Mouse (Mus musculus) heart, postnatal 0 days (tissue): ENCODE results near the gene Hmcn2. TPM values are rescaled to one million over a fixed set of nuclear protein-coding genes. Genes with fewer than 3 reads are reported as not detected.

Experiments used
- ATAC-seq: fragments of 200-750 bp; cut with Nextera tagmentation; 2 replicates; pipeline ENCODE4 v1.8.0; 2017; ENCODE audit warnings: low read depth, moderate number of reproducible peaks, moderate library complexity; ENCODE audit not compliant: insufficient read depth
- DNase-seq: peaks from one replicate; pipeline ENCODE4 v3.0.0-alpha.2; 2016; ENCODE audit warnings: low spot score
- H3K27ac ChIP-seq: fragments of 300-500 bp; sonication (generic); 2 replicates; pipeline ENCODE4 v1.5.1; 2014; ENCODE audit warnings: low read depth, mild to moderate bottlenecking
- H3K27me3 ChIP-seq: fragments of 300-500 bp; sonication (generic); 2 replicates; pipeline ENCODE4 v1.6.1; 2014; ENCODE audit warnings: low read length, mixed read lengths; ENCODE audit not compliant: control insufficient read depth, insufficient read depth
- H3K36me3 ChIP-seq: fragments of 300-500 bp; sonication (generic); replicated peaks from 2 replicates; pipeline ENCODE4 v1.6.1; 2014; ENCODE audit warnings: low read length, mixed read lengths; ENCODE audit not compliant: control insufficient read depth, insufficient read depth
- H3K4me1 ChIP-seq: fragments of 300-500 bp; sonication (generic); 2 replicates; pipeline ENCODE4 v1.6.1; 2014; ENCODE audit warnings: antibody characterized with exemption; ENCODE audit not compliant: control insufficient read depth, insufficient read depth
- H3K4me2 ChIP-seq: fragments of 300-500 bp; sonication (generic); 2 replicates; pipeline ENCODE4 v1.6.1; 2014; ENCODE audit warnings: low read depth, mild to moderate bottlenecking, low read length, moderate library complexity
- H3K4me3 ChIP-seq: fragments of 300-500 bp; sonication (generic); 2 replicates; pipeline ENCODE4 v1.5.1; 2014; ENCODE audit warnings: low read depth, low read length
- H3K9ac ChIP-seq: fragments of 300-500 bp; sonication (generic); replicated peaks from 2 replicates; pipeline ENCODE4 v1.6.1; 2014; ENCODE audit warnings: low read depth, low read length, mixed read lengths
- H3K9me3 ChIP-seq: fragments of 300-500 bp; sonication (generic); replicated peaks from 2 replicates; pipeline ENCODE4 v1.6.1; 2016; ENCODE audit warnings: low read length; ENCODE audit not compliant: control insufficient read depth
- CTCF ChIP-seq: IDR thresholded peaks from 2 replicates; pipeline ENCODE4 v1.5.1; 2016; ENCODE audit warnings: antibody characterized with exemption, control low read depth, low read depth
- EP300 ChIP-seq: IDR thresholded peaks from 2 replicates; pipeline ENCODE4 v1.6.1; 2016; ENCODE audit warnings: antibody characterized with exemption, low read depth
- WGBS: fragments of 180-500 bp; shearing (Covaris S2); extraction: QIAGEN DNeasy Blood & Tissue Kit; methylation state at CpG from one replicate; pipeline ENCODE4 v1.1.7; 2014; 5-methylcytosine and 5-hydroxymethylcytosine counted together
- polyA plus RNA-seq: library from polyadenylated mRNA; unstranded; fragments of >200 nt; fragmentation: Nextera tagmentation; extraction: Ambion mirVana; gene quantifications from 2 replicates; pipeline ENCODE4 v1.2.1, GENCODE M21; 2015
- total RNA-seq: library from RNA; depleted of rRNA; stranded (reverse); fragments of >200 nt; gene quantifications from 2 replicates; pipeline ENCODE4 v1.2.3, GENCODE M21; 2014; ENCODE audit warnings: low replicate concordance; rRNA removed

Gene Hmcn2
- 0.35 and 3.1 TPM in 2 replicates for total RNA-seq
- polyA plus RNA-seq: 0.67 and 0.77 TPM in 2 replicates

DNA sequence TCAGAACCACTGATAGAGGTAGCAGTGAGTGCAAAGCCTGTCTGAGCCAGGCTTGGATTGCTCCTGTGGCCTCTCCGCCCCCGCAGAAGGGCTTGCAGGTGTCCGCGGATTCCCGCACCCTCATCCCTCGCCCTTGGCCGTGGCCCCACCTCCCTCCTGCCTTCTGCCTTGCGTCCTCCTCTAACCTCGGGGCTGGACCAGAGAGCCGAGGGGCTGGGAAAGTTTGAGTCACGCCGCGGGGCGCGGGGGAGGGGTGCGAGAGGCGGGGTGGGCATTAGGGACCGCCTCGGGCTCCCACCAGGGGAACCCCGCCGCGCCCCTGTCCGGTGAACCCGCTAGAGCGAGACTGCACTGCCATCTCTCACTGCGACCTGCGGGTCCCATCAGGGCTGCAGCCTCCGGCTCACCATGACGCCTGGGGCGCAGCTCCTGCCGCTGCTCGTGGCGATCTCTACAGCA, at the start of gene Hmcn2:
Gene Hmcn2, plus strand, starts transcription at position 409 of the 459 bp plus-strand sequence.
- no peak for TF ChIP-seq EP300
- Histone ChIP-seq H3K27ac (no peak within 1 kb of the TSS), H3K36me3 (no peaks in the 10 kb centered on the region), H3K27me3 (peaks cover 49% of the 10 kb centered on the region), H3K4me1 (no peaks in the 10 kb centered on the region), H3K9me3 (no peaks in the 10 kb centered on the region), H3K4me3 (peak within 1 kb of the TSS; percentile 24), H3K4me2 (peak within 1 kb of the TSS; percentile 49), H3K9ac (no peak within 1 kb of the TSS)
- 2% methylated on average over 32 of the region's 33 CpGs for WGBS
- DNase-seq (no peak), ATAC-seq (no peak)

- ATAC-seq (no peak), DNase-seq (no peak)
- Histone ChIP-seq H3K9me3 (no peaks in the 10 kb centered on the region), H3K4me3 (no peak overlapping the region), H3K4me2 (no peak overlapping the region), H3K27me3 (no peaks in the 10 kb centered on the region), H3K36me3 (no peaks in the 10 kb centered on the region), H3K4me1 (peaks cover 31% of the 10 kb centered on the region), H3K9ac (0 out of 2 replicates have a peak overlapping the region, but pooled peaks have one; percentile 10), H3K27ac (no peak overlapping the region)
- 40% methylated on average over 6 of the region's 6 CpGs for WGBS
- TF ChIP-seq EP300: no peak
- no peak for TF ChIP-seq CTCF
Measured at GRCm38 (mm10) chr2:31267447-31267846, 46.8 kb upstream of the Hmcn2 start.

DNA sequence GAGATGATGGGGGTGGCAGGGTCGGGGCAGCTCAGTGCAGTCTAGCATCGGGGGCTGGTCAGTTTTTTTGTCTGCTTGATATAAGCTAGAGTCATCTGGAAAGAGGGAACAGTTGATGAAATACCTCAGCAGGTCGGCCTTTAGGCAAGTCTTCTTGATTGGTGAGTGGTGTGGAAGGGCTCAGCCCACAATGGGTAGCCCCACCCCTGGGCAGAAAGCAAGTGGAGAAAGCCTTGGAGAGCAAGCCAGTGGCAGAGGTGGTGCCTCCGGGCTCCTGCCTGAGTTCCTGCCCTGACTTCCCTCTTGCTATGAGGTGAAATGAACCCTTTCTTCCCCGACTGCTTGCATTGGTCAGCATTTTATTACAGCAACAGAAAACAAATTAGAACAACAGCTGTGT, 45.6 kb upstream of the Hmcn2 start:
- Histone ChIP-seq H3K27me3 (no peaks in the 10 kb centered on the region), H3K9me3 (no peaks in the 10 kb centered on the region), H3K36me3 (no peaks in the 10 kb centered on the region), H3K4me3 (no peak overlapping the region), H3K4me2 (no peak overlapping the region), H3K4me1 (peaks cover 19% of the 10 kb centered on the region), H3K27ac (no peak overlapping the region), H3K9ac (no peak overlapping the region)
- no peak for ATAC-seq
- WGBS: 48% methylated on average over 5 of the region's 5 CpGs
- TF ChIP-seq CTCF (no peak), EP300 (no peak)
- DNase-seq: no peak

DNA sequence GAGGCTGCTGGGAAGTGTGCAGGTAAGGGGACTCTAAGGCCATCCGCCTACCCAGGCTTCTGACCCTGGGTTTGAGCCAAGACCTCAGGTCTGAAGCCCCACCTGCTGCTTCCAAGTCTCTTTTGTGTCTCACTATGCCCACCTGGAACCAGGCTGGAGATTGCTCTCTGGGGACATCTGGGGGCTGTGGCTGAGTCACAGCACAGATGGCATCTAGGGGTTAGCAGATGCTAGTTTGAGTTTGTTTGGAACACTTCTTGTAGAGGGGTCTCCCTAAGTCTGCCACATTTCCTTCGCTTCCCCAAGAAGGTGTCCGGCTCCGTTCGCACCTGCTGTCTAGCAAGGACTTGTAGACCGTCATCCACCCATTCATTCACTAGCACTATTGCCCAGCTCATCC, 45.0 kb upstream of the Hmcn2 start:
- H3K9me3 ChIP-seq: no peaks in the 10 kb centered on the region
- H3K27ac ChIP-seq: no peak overlapping the region
- WGBS: 91% methylated on average over 6 of the region's 6 CpGs
- DNase-seq (no peak), ATAC-seq (no peak)
- no peak overlapping the region for H3K4me3 ChIP-seq
- no peak overlapping the region for H3K4me2 ChIP-seq
- H3K36me3 ChIP-seq: no peaks in the 10 kb centered on the region
- no peak overlapping the region for H3K9ac ChIP-seq
- no peaks in the 10 kb centered on the region for H3K27me3 ChIP-seq
- peaks cover 14% of the 10 kb centered on the region for H3K4me1 ChIP-seq
- TF ChIP-seq CTCF (no peak), EP300 (no peak)

DNA sequence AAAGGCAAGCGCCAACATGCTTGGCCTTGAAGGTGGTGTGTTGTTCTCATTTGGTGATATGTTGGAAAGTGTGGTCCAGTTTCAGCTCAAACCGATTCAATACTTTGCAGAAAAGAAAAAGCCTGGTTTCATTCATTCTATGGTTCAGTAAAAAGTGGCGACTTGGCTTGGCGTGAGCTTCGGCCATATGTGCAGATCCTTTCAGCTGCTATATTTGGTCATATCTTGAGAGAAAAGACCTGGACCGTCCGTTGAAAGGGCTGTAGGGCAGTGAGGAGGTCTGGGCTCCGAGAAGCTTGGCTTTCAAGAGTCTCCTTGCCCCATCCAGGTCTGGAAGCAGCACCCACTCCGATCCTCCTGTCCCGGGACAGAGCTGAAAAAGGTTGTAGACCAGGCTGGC, 44.4 kb upstream of the Hmcn2 start:
- Histone ChIP-seq H3K4me2 (no peak overlapping the region), H3K4me3 (no peak overlapping the region), H3K27ac (no peak overlapping the region), H3K9me3 (no peaks in the 10 kb centered on the region), H3K9ac (no peak overlapping the region), H3K36me3 (no peaks in the 10 kb centered on the region), H3K27me3 (no peaks in the 10 kb centered on the region), H3K4me1 (peaks cover 7% of the 10 kb centered on the region)
- no peak for TF ChIP-seq CTCF
- no peak for TF ChIP-seq EP300
- no peak for DNase-seq
- no peak for ATAC-seq
- WGBS: 90% methylated on average over 10 of the region's 10 CpGs

- Histone ChIP-seq H3K36me3 (no peaks in the 10 kb centered on the region), H3K9me3 (no peaks in the 10 kb centered on the region), H3K27ac (no peak overlapping the region), H3K4me3 (no peak overlapping the region), H3K27me3 (no peaks in the 10 kb centered on the region), H3K9ac (no peak overlapping the region), H3K4me2 (no peak overlapping the region), H3K4me1 (0 out of 2 replicates have a peak, but pooled peaks cover 3% of the 10 kb centered on the region)
- ATAC-seq: no peak
- 87% methylated on average over 8 of the region's 8 CpGs for WGBS
- TF ChIP-seq CTCF: no peak
- no peak for TF ChIP-seq EP300
- no peak for DNase-seq
Measured at GRCm38 (mm10) chr2:31270470-31270869, 43.7 kb upstream of the Hmcn2 start.
